Mouse (Mus musculus) midbrain, embryonic 10.5 days (tissue): ENCODE results near the gene Hspa1a. TPM values are rescaled to one million over a fixed set of nuclear protein-coding genes. Genes with fewer than 3 reads are reported as not detected.
"Not testable (repeated sequence)": the region's sequence is repeated elsewhere in the genome, so short reads cannot be mapped to it uniquely, and the experiment has no call there.

ENCODE experiments used
- DNase-seq: peaks from one replicate; pipeline ENCODE4 v3.0.0-alpha.2; 2017; ENCODE audit warnings: low spot score
- H3K27ac ChIP-seq: fragments of 300-500 bp; sonication (generic); replicated peaks from 2 replicates; pipeline ENCODE4 v1.5.1; 2016; ENCODE audit warnings: mild to moderate bottlenecking
- H3K27me3 ChIP-seq: fragments of 300-500 bp; sonication (generic); 2 replicates; pipeline ENCODE4 v1.6.1; 2016; ENCODE audit warnings: low read depth, mild to moderate bottlenecking; ENCODE audit not compliant: poor library complexity, severe bottlenecking
- H3K36me3 ChIP-seq: fragments of 300-500 bp; sonication (generic); 2 replicates; pipeline ENCODE4 v1.6.1; 2016; ENCODE audit warnings: mild to moderate bottlenecking, moderate library complexity
- H3K4me1 ChIP-seq: fragments of 300-500 bp; sonication (generic); 2 replicates; pipeline ENCODE4 v1.6.1; 2016
- H3K4me3 ChIP-seq: fragments of 300-500 bp; sonication (generic); 2 replicates; pipeline ENCODE4 v1.5.1; 2016; ENCODE audit warnings: mild to moderate bottlenecking, moderate library complexity
- H3K9me3 ChIP-seq: fragments of 300-500 bp; sonication (generic); replicated peaks from 2 replicates; pipeline ENCODE4 v1.6.1; 2016; ENCODE audit warnings: mild to moderate bottlenecking
- WGBS: fragments of 180-500 bp; shearing (Covaris S2); methylation state at CpG from one replicate; pipeline ENCODE4 v1.1.7; 2016; 5-methylcytosine and 5-hydroxymethylcytosine counted together
- polyA plus RNA-seq: library from polyadenylated mRNA; unstranded; fragments of >200 nt; fragmentation: Nextera tagmentation; extraction: Ambion mirVana; gene quantifications from 2 replicates; pipeline ENCODE4 v1.2.1, GENCODE M21; 2016

Hspa1a gene
- polyA plus RNA-seq, 1 experiment from 2014 or later: 1.6 TPM

DNA sequence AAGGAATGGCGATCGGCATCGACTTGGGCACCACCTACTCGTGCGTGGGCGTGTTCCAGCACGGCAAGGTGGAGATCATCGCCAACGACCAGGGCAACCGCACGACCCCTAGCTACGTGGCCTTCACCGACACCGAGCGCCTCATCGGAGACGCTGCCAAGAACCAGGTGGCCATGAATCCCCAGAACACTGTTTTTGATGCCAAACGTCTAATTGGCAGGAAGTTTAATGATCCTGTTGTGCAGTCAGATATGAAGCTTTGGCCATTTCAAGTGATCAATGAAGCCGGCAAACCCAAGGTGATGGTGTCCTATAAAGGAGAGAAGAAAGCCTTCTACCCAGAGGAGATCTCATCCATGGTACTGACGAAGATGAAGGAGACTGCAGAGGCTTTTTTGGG, 5.0 kb upstream of the Hspa1a start:
- peaks cover 13% of the 10 kb centered on the region for H3K36me3 ChIP-seq
- WGBS: 96% methylated on average over 20 of the region's 20 CpGs
- peaks cover 18% of the 10 kb centered on the region for H3K27me3 ChIP-seq
- peaks cover 21% of the 10 kb centered on the region for H3K4me1 ChIP-seq
- DNase-seq: no peak
- no peak overlapping the region for H3K27ac ChIP-seq
- no peak overlapping the region for H3K4me3 ChIP-seq
- no peaks in the 10 kb centered on the region for H3K9me3 ChIP-seq

DNA sequence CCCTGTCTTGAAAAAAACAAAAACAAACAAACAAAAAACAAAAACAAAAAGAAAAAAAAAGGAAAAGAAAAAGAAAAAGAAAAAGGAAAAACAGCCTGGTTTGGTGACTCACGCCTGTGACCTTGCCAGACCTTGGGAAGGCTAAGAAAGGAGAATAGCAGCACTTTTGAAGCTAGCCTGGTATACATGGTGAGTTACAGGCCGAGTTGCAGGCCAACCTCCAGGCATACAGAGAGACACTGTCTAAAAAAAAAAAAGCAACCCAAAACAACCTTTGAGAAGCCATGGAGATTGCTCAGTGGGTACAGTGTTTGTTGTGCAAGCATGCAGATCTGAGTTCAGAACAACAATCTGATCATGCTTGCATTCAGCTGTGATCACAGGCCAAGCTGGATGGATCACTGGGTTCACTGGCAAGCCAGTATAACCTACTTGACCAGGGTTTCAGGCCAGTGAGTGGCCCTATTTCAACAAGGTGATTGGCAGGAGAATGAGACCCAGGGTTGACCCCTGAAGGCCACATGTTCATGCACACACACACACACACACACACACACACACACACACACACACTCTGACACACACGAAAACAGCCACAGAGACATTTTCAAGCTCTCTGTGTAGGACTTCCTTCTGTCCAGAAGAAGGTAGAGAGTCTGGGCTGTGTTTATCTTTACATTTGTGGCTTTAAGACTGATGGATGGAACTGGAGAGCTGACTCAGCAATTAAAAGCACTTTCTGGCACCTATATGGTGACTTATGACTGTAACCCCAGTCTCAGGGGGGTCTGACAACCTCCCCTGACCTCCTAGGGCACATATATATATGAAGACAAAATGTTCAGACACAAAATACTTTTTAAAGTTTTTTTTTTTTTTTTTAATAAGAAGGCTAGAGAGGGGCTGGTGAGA, 3.9 kb upstream of the Hspa1a start:
- H3K4me1 ChIP-seq: peaks cover 17% of the 10 kb centered on the region
- H3K27me3 ChIP-seq: peaks cover 18% of the 10 kb centered on the region
- 78% methylated on average over 3 of the region's 3 CpGs for WGBS
- H3K4me3 ChIP-seq: no peak overlapping the region
- no peak for DNase-seq
- H3K27ac ChIP-seq: no peak overlapping the region
- H3K9me3 ChIP-seq: no peaks in the 10 kb centered on the region
- peaks cover 13% of the 10 kb centered on the region for H3K36me3 ChIP-seq

DNA sequence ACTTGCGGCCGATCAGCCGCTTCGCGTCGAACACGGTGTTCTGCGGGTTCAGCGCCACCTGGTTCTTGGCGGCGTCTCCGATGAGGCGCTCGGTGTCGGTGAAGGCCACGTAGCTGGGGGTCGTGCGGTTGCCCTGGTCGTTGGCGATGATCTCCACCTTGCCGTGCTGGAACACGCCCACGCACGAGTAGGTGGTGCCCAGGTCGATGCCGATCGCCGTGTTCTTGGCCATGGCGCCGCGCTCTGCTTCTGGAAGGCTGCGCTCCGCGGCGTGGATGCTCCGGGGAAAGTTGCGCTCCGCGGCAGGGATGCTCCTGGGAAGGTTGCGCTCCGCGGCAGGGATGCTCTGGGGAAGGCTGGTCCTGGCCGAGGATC, 275 bp downstream of the Hspa1a start:
- WGBS: 4% methylated on average over 31 of the region's 43 CpGs
- H3K27me3 ChIP-seq: peaks cover 56% of the 10 kb centered on the region

DNA sequence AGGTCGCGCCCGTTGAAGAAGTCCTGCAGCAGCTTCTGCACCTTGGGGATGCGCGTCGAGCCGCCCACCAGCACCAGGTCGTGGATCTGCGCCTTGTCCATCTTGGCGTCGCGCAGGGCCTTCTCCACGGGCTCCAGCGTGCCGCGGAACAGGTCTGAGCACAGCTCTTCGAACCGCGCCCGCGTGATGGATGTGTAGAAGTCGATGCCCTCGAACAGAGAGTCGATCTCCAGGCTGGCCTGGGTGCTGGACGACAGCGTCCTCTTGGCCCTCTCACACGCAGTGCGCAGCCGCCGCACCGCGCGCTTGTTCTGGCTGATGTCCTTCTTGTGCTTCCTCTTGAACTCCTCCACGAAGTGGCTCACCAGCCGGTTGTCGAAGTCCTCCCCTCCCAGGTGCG, 1.1 kb downstream of the Hspa1a start:
- not testable (repeated sequence) for H3K9me3 ChIP-seq, H3K4me3 ChIP-seq, H3K4me1 ChIP-seq, H3K27ac ChIP-seq, H3K36me3 ChIP-seq, DNase-seq
- 42% methylated on average over 24 of the region's 37 CpGs for WGBS
- H3K27me3 ChIP-seq: peaks cover 61% of the 10 kb centered on the region

More for the DNA sequence above, 275 bp downstream of the Hspa1a start:
- H3K36me3 ChIP-seq, H3K27ac ChIP-seq, H3K4me1 ChIP-seq, DNase-seq, H3K9me3 ChIP-seq: not testable (repeated sequence)
- peak overlapping the region; percentile 53 for H3K4me3 ChIP-seq

DNA sequence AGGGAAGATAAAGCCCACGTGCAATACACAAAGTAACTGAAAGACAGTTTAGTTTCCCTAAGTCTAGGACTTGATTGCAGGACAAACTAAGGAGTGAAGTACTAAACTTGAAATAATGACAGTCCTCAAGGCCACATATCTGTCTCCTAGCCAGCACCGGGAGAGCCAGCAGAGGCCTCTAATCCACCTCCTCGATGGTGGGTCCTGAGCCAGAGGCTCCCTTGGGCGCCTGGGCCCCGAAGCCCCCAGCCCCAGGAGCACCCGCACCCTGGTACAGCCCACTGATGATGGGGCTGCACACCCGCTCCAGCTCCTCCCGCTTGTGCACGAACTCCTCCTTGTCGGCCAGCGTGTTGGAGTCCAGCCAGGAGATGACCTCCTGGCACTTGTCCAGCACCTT, 2.1 kb downstream of the Hspa1a start, which contains the start of gene Gm20481:
Gene Gm20481 (plus strand): TSS at position 91 of the 400 bp plus-strand sequence.
- not testable (repeated sequence) for H3K4me3 ChIP-seq, H3K27ac ChIP-seq, DNase-seq, H3K36me3 ChIP-seq, H3K9me3 ChIP-seq
- H3K27me3 ChIP-seq: peaks cover 70% of the 10 kb centered on the region
- 68% methylated on average over 8 of the region's 11 CpGs for WGBS
- peaks cover 12% of the 10 kb centered on the region for H3K4me1 ChIP-seq

DNA sequence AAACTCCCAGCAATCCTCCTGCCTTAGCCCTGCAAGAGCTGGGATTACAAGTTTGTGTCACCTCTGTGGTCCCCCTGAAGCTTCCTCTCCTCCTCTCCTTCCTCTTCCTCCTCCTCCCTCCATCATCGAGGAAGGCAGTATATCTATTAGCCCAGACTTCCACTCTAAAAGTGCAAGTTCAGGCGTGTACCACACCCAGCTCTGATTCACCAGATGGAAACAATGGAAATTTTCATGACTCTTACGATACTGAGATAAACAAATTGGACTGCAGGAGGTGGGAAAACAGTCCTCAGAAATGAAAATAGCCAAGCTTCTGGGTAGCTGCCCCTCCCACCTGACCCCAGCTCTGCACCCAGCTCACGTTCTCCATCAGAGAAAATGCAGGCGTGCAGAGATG, 6.3 kb downstream of the Hspa1a start:
- WGBS: 88% methylated on average over 5 of the region's 5 CpGs
- no peaks in the 10 kb centered on the region for H3K9me3 ChIP-seq
- no peak for DNase-seq
- no peaks in the 10 kb centered on the region for H3K36me3 ChIP-seq
- peaks cover 12% of the 10 kb centered on the region for H3K4me1 ChIP-seq
- H3K4me3 ChIP-seq: no peak overlapping the region
- no peak overlapping the region for H3K27ac ChIP-seq
- peaks cover 90% of the 10 kb centered on the region for H3K27me3 ChIP-seq

DNA sequence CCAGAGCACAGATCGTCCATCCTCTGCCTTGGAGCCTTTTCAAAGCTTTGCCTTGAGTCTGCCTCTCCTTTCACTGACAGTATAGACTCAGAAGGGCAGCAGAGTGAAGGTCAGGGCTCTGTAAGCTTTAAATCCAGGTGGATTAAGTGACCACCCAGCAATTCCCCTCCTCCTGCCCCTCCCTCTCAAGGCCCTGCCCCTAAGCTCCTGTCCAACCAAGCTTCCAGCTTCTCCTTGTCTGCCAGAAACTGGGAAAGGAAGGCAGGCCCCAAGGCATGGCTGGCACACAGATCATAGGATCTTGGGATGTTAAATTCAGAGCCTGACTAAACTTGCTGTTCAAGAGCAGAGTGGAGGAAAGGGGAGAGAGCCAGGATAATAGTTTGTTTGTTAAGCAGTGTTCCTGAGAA, 7.3 kb downstream of the Hspa1a start:
- Histone ChIP-seq H3K4me3 (no peak overlapping the region), H3K4me1 (peaks cover 20% of the 10 kb centered on the region), H3K36me3 (no peaks in the 10 kb centered on the region), H3K9me3 (no peaks in the 10 kb centered on the region), H3K27ac (peak overlapping the region; percentile 29; the same call in 1 of the 2 replicates), H3K27me3 (peaks cover 90% of the 10 kb centered on the region)
- WGBS: 26% methylated on average over 1 of the region's 1 CpGs
- no peak for DNase-seq

DNA sequence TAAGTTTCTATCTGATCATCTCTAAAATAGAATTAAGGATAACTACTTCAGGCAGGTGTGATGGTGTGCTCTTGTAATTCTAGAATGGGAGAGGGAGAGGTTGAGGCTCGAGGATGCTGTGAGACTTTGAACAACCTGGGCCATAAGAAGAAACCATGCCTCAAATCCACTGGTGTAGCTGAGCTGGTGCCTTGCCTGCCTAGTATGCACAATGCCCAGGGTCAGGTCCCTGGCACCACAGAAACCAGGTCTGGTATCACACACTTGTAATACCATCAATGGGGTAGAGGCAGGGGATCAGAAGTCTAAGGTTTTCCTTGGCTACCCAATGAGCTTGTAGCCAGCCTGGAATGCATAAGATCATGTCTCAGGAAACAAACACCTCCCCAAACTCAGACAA, 9.1 kb downstream of the Hspa1a start:
- Histone ChIP-seq H3K4me3 (no peak overlapping the region), H3K9me3 (no peaks in the 10 kb centered on the region), H3K36me3 (no peaks in the 10 kb centered on the region), H3K27ac (no peak overlapping the region), H3K27me3 (peaks cover 74% of the 10 kb centered on the region), H3K4me1 (peaks cover 24% of the 10 kb centered on the region)
- DNase-seq: no peak
- WGBS: 58% methylated on average over 1 of the region's 1 CpGs

DNA sequence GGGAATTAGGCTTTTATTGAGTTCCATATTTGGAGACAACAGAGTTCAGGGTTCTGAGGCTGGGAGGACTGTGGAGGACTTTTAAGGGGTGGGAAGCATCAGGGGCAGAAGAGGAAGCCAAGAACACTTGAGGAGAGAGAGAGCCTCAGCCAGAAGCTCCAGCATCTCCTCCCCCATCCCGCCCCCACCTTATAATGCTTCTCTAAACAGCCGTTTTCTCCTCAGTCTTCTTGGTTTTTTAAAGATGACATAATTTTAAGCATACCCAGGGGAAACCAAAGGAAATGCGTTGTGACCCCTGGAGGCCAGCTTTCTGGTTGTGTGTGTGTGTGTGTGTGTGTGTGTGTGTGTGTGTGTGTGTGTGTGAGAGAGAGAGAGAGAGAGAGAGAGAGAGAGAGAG, 9.8 kb downstream of the Hspa1a start:
- no peaks in the 10 kb centered on the region for H3K36me3 ChIP-seq
- H3K4me3 ChIP-seq: no peak overlapping the region
- no peak for DNase-seq
- no peaks in the 10 kb centered on the region for H3K9me3 ChIP-seq
- 52% methylated on average over 3 of the region's 3 CpGs for WGBS
- peaks cover 24% of the 10 kb centered on the region for H3K4me1 ChIP-seq
- peaks cover 72% of the 10 kb centered on the region for H3K27me3 ChIP-seq
- no peak overlapping the region for H3K27ac ChIP-seq

DNA sequence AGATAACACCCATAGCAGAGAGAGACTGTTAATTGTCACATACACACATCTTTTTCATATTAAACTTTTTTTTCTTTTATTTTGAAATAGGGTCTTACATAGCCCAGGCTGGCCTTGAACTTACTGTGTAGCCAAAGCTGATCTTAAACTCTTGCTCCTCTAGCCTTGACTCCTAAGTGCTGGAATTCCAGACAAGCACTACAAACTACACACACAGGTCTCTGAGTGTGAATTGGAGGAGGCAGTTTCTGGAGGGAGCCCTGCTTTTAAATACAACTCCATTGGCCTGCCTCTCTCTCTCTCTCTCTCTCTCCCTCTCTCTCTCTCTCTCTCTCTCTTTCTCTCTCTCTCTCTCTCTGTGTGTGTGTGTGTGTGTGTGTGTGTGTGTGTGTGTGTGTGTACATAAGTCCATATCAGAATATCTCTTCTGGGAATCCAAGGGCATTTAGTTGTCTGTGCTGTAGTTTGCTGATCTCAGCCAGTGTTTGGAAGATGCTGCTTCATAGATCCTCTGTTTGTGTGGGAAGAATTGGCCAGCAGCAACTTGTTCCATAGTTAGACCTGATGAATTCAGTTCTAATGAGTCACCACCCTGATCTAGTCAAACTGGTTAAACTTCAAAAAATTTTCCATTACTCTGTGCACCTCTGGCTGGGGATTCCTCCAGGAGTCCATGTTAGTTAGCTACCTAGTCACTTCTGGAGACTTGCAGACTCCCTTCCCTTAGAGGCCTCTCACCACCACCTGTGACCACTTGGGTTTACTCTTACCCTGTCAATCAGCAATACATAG, 11.1 kb downstream of the Hspa1a start:
- Histone ChIP-seq H3K4me1 (peaks cover 24% of the 10 kb centered on the region), H3K4me3 (no peak overlapping the region), H3K27me3 (peaks cover 74% of the 10 kb centered on the region), H3K36me3 (no peaks in the 10 kb centered on the region), H3K9me3 (no peaks in the 10 kb centered on the region), H3K27ac (no peak overlapping the region)
- DNase-seq: no peak

DNA sequence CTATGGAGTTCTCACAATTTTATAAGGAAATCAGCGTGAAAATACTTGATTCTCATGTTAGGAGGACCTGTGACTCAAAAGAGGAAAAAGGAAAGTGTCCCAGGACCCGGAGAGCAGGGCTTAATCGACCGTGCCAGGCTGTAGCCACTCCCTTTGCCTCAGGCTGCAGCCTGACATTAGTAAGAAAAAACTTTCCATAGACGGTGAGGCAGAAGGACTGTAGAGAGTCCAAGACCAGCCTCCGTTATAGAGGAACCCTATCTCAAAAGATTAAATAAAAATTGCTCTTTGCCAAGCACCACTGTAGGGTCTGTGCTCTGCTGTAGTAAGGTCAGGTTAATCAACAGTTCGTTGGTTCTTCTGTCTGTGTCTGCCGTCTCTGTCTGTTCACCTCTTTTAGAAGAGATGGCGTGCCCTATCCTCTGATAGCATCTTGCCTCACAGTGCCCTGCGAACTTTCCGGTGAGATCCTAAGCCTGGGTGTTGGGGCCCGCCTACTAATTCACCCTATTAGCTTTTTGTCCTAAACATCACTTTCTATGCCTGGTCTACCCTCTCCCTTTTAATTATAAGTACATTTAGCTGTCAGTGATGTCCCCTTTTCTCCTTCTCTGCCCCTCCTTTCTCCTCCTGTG, 12.0 kb downstream of the Hspa1a start:
- H3K9me3 ChIP-seq: no peaks in the 10 kb centered on the region
- H3K36me3 ChIP-seq: no peaks in the 10 kb centered on the region
- peak; percentile 32 for DNase-seq
- 21% methylated on average over 12 of the region's 12 CpGs for WGBS
- H3K4me3 ChIP-seq: peak overlapping the region; percentile 62
- H3K4me1 ChIP-seq: peaks cover 21% of the 10 kb centered on the region
- H3K27ac ChIP-seq: peak overlapping the region; percentile 87
- H3K27me3 ChIP-seq: peaks cover 77% of the 10 kb centered on the region

DNA sequence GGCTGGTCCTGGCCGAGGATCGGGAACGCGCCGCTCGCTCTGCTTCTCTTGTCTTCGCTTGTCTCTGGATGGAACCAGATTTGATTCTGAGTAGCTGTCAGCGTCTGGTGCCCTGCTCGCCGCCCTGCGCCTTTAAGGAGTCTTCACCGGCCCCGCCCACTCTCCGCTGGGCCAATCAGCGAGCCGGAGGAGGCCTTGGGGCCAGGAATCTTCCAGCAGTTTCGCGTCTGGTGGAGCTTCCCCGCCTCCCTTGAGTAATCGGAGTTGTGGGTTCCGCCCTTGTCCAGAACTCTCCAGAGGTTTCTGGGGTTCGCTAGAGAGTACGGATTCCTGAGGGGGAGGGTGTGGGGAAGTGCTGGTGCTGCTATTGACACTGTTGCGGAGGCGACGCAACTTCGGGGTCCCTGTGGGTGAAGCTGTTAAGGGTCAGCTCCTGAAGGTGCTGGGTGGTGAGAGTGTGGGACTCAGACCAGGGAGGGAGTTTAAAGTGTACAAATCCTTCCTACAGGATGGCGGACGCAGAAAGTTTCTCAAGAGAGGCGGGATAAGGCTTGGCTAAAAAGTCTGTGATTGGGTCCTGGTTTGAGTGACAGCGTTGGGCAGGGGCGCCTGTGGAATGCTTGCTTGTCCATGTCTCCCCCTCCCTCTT, 12.7 kb downstream of the Hspa1a start, which contains the start of gene Hspa1b:
Gene Hspa1b (minus strand): TSS at position 109 of the 649 bp plus-strand sequence.
- peak within 1 kb of the TSS; percentile 62 for H3K4me3 ChIP-seq
- not testable (repeated sequence) for H3K36me3 ChIP-seq, H3K9me3 ChIP-seq
- DNase-seq: peak; percentile 79
- under 1% methylated on average over 29 of the region's 32 CpGs for WGBS
- peaks cover 76% of the 10 kb centered on the region for H3K27me3 ChIP-seq
- peaks cover 14% of the 10 kb centered on the region for H3K4me1 ChIP-seq
- H3K27ac ChIP-seq: peak within 1 kb of the TSS; percentile 87
